Mouse (Mus musculus): ENCODE data around the gene Capzb.

DNA sequence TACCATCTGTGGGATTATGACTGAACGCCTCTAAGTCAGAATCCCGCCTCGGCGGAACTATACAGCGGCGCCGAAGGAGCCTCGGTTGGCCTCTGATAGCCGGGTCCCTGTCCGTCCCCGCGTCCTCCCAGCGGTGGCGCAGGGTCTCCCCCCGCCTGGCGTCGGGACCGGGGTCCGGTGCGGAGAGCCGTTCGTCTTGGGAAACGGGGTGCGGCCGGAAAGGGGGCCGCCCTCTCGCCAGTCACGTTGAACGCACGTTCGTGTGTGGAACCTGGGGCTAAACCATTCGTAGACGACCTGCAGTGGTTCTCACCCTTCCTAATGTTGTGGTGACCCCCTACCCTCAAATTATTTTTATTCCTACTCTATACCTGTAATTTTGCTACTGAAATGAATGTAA is 145.4 kb downstream of the Capzb start:
- TF ChIP-seq CTCF (IDR thresholded peaks at IDR 0.05; ENCODE audit: borderline replicate concordance, control insufficient read depth, extremely low read depth, insufficient read depth, low read length, poor library complexity) (no peak), POLR2A (IDR thresholded peaks at IDR 0.05; ENCODE audit: control insufficient read depth, extremely low read depth, insufficient read depth, low read length, poor library complexity) (no peak)
